Mouse (Mus musculus): Measurements from ENCODE around the gene Cx3cr1. TPM values are rescaled to one million over a fixed set of nuclear protein-coding genes. Genes with fewer than 3 reads are reported as not detected.
A peak's percentile ranks its signal among the peaks of the same experiment; 100 is the strongest.

Gene Cx3cr1
- polyA plus RNA-seq, 1 experiment = 65.4 TPM

- TF ChIP-seq POLR2A (IDR thresholded peaks at IDR 0.05; ENCODE audit: borderline replicate concordance, low read depth, low read length) (no peak), CTCF (IDR thresholded peaks at IDR 0.05; ENCODE audit: low read depth, low read length) (peak; percentile 52; the same call in 1 of the 2 replicates)
- Histone ChIP-seq H3K4me1 (ENCODE audit: control insufficient read depth, insufficient read depth, low read length) (peaks cover 7% of the 10 kb centered on the region), H3K27ac (ENCODE audit: insufficient read depth, low read depth, low read length) (no peak overlapping the region), H3K4me3 (ENCODE audit: insufficient read depth, low read length) (no peak overlapping the region)
These were observed 106.6 kb downstream of the Cx3cr1 start for GRCm38 (mm10) chr9:119962987-119963667.

- no peak overlapping the region for H3K27ac ChIP-seq (ENCODE audit: insufficient read depth, low read depth, low read length)
- no peak for TF ChIP-seq POLR2A (IDR thresholded peaks at IDR 0.05; ENCODE audit: borderline replicate concordance, low read depth, low read length)
- TF ChIP-seq CTCF (IDR thresholded peaks at IDR 0.05; ENCODE audit: low read depth, low read length) = no peak
- H3K4me3 ChIP-seq (ENCODE audit: insufficient read depth, low read length) = no peak overlapping the region
- H3K4me1 ChIP-seq (ENCODE audit: control insufficient read depth, insufficient read depth, low read length) = peaks cover 7% of the 10 kb centered on the region
These were observed 107.5 kb downstream of the Cx3cr1 start for GRCm38 (mm10) chr9:119962216-119962615.

GRCm38 (mm10) chr9:119958835-119959234, 110.8 kb downstream of the Cx3cr1 start:
- Histone ChIP-seq H3K27ac (ENCODE audit: insufficient read depth, low read depth, low read length) (no peak overlapping the region), H3K4me1 (ENCODE audit: control insufficient read depth, insufficient read depth, low read length) (peaks cover 7% of the 10 kb centered on the region), H3K4me3 (ENCODE audit: insufficient read depth, low read length) (no peak overlapping the region)
- TF ChIP-seq POLR2A (IDR thresholded peaks at IDR 0.05; ENCODE audit: borderline replicate concordance, low read depth, low read length) (no peak), CTCF (IDR thresholded peaks at IDR 0.05; ENCODE audit: low read depth, low read length) (no peak)

DNA sequence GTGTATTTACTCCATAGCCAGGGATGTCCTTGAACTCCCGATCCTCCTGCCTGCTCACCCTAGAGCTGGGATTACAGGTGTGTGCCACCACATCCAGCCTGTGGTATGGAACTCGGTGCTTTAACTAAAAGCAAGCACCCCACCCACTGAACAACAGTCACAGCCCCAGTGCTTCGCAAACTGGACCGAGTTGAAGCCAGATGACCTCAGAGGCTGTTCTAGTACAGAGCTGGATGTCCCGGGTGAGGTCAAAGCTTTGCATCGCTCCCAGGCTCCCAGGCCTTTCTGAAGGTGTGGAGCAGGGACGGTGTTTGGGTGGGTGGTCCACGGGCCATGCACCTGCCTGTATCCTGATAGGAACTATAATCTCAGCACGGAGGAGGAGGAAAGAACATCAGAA, 118.3 kb downstream of the Cx3cr1 start:
- Histone ChIP-seq H3K27ac (ENCODE audit: insufficient read depth, low read depth, low read length) (no peak overlapping the region), H3K4me1 (ENCODE audit: control insufficient read depth, insufficient read depth, low read length) (peaks cover 11% of the 10 kb centered on the region), H3K4me3 (ENCODE audit: insufficient read depth, low read length) (no peak overlapping the region)
- TF ChIP-seq POLR2A (IDR thresholded peaks at IDR 0.05; ENCODE audit: borderline replicate concordance, low read depth, low read length) = no peak
- no peak for TF ChIP-seq CTCF (IDR thresholded peaks at IDR 0.05; ENCODE audit: low read depth, low read length)

GRCm38 (mm10) chr9:119950434-119950833, 119.2 kb downstream of the Cx3cr1 start:
- no peak overlapping the region for H3K4me3 ChIP-seq (ENCODE audit: insufficient read depth, low read length)
- H3K4me1 ChIP-seq (ENCODE audit: control insufficient read depth, insufficient read depth, low read length) = peaks cover 16% of the 10 kb centered on the region
- no peak overlapping the region for H3K27ac ChIP-seq (ENCODE audit: insufficient read depth, low read depth, low read length)
- TF ChIP-seq POLR2A (IDR thresholded peaks at IDR 0.05; ENCODE audit: borderline replicate concordance, low read depth, low read length) (no peak), CTCF (IDR thresholded peaks at IDR 0.05; ENCODE audit: low read depth, low read length) (no peak)

DNA sequence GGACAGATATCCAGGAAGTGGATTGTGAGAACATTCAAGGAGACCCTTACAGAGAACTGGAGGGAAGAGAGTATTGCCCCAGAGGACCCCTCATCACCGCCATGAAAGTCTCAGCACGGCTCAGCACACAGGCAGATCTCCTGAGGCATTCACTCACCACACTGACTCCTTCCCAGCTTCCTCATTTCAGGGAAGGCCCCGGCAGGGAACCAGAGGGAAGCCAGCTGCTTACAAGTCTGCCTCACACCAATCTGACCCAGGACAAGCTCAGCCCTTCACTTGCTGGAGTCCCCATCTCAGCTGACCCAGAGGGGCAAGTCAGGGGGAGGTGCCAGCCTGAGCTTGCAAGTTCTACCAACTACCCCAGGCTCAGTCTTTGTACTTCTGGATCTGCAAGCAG, 120.9 kb downstream of the Cx3cr1 start:
- Histone ChIP-seq H3K4me3 (ENCODE audit: insufficient read depth, low read length) (no peak overlapping the region), H3K27ac (ENCODE audit: insufficient read depth, low read depth, low read length) (peak overlapping the region; percentile 25; the same call in 1 of the 2 replicates), H3K4me1 (ENCODE audit: control insufficient read depth, insufficient read depth, low read length) (peaks cover 24% of the 10 kb centered on the region)
- TF ChIP-seq POLR2A (IDR thresholded peaks at IDR 0.05; ENCODE audit: borderline replicate concordance, low read depth, low read length) (no peak), CTCF (IDR thresholded peaks at IDR 0.05; ENCODE audit: low read depth, low read length) (no peak)

- peak; percentile 89 for TF ChIP-seq CTCF (IDR thresholded peaks at IDR 0.05; ENCODE audit: low read depth, low read length)
- no peak for TF ChIP-seq POLR2A (IDR thresholded peaks at IDR 0.05; ENCODE audit: borderline replicate concordance, low read depth, low read length)
- Histone ChIP-seq H3K4me1 (ENCODE audit: control insufficient read depth, insufficient read depth, low read length) (peaks cover 33% of the 10 kb centered on the region), H3K4me3 (ENCODE audit: insufficient read depth, low read length) (no peak overlapping the region), H3K27ac (ENCODE audit: insufficient read depth, low read depth, low read length) (no peak overlapping the region)
These were observed 124.3 kb downstream of the Cx3cr1 start for GRCm38 (mm10) chr9:119945173-119945900.

GRCm38 (mm10) chr9:119943326-119943725, 126.4 kb downstream of the Cx3cr1 start:
- TF ChIP-seq POLR2A (IDR thresholded peaks at IDR 0.05; ENCODE audit: borderline replicate concordance, low read depth, low read length) = no peak
- TF ChIP-seq CTCF (IDR thresholded peaks at IDR 0.05; ENCODE audit: low read depth, low read length) = no peak
- Histone ChIP-seq H3K4me3 (ENCODE audit: insufficient read depth, low read length) (no peak overlapping the region), H3K27ac (ENCODE audit: insufficient read depth, low read depth, low read length) (peak overlapping the region; percentile 57), H3K4me1 (ENCODE audit: control insufficient read depth, insufficient read depth, low read length) (peaks cover 33% of the 10 kb centered on the region)

GRCm38 (mm10) chr9:119941861-119942260, 127.8 kb downstream of the Cx3cr1 start:
- TF ChIP-seq CTCF (IDR thresholded peaks at IDR 0.05; ENCODE audit: low read depth, low read length) = no peak
- no peak for TF ChIP-seq POLR2A (IDR thresholded peaks at IDR 0.05; ENCODE audit: borderline replicate concordance, low read depth, low read length)
- no peak overlapping the region for H3K27ac ChIP-seq (ENCODE audit: insufficient read depth, low read depth, low read length)
- no peak overlapping the region for H3K4me3 ChIP-seq (ENCODE audit: insufficient read depth, low read length)
- peaks cover 38% of the 10 kb centered on the region for H3K4me1 ChIP-seq (ENCODE audit: control insufficient read depth, insufficient read depth, low read length)

DNA sequence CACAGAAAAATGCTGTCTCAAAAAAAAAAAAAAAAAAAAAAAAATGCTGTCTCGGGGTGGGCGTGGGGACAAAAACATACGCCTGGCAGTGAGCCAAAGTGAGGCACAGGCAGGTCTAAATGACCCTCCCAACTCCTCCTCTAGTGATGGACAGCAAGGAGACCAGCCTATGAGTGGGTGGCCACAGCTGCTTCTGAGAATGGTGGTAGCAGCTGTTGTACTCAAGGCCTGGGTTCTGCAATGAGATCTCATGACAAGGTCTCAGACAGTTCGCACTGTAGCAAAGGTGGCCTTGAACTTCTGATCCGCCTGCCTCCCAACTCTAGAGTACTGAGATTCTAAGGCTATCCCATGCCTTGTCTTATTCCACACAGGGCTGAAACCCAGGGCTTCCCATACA, 128.3 kb downstream of the Cx3cr1 start:
- Histone ChIP-seq H3K4me1 (ENCODE audit: control insufficient read depth, insufficient read depth, low read length) (peaks cover 38% of the 10 kb centered on the region), H3K4me3 (ENCODE audit: insufficient read depth, low read length) (no peak overlapping the region), H3K27ac (ENCODE audit: insufficient read depth, low read depth, low read length) (no peak overlapping the region)
- TF ChIP-seq POLR2A (IDR thresholded peaks at IDR 0.05; ENCODE audit: borderline replicate concordance, low read depth, low read length) (no peak), CTCF (IDR thresholded peaks at IDR 0.05; ENCODE audit: low read depth, low read length) (no peak)

Measured in bone marrow macrophage, adult 2 months (primary cell).